Mouse (Mus musculus): ENCODE measurements around the gene Tldc1. TPM values are rescaled to one million over a fixed set of nuclear protein-coding genes. Genes with fewer than 3 reads are reported as not detected.

Gene Tldc1
- polyA plus RNA-seq, 1 experiment from 2014 or later, result 5.1 TPM

GRCm38 (mm10) chr8:119783579-119783978 lies 5.4 kb upstream of the Tldc1 start:
- H3K4me1 ChIP-seq (ENCODE audit: control insufficient read depth, insufficient read depth, low read length), result peaks cover 6% of the 10 kb centered on the region
- DNase-seq (ENCODE audit: low spot score), result no peak
- no peak overlapping the region for H3K27ac ChIP-seq (ENCODE audit: low read depth, low read length)
- H3K9ac ChIP-seq (ENCODE audit: low read length), result no peak overlapping the region
- no peak overlapping the region for H3K4me2 ChIP-seq (ENCODE audit: low read length)
- WGBS, result 80% methylated on average over 6 of the region's 6 CpGs
- H3K9me3 ChIP-seq (replicated peaks; ENCODE audit: control insufficient read depth, low read length), result no peaks in the 10 kb centered on the region
- H3K4me3 ChIP-seq (ENCODE audit: low read depth, low read length), result no peak overlapping the region
- H3K36me3 ChIP-seq (ENCODE audit: control insufficient read depth, insufficient read depth, low read length), result no peaks in the 10 kb centered on the region
- ATAC-seq, result no peak
- H3K27me3 ChIP-seq (replicated peaks; ENCODE audit: control insufficient read depth, insufficient read depth, low read length), result no peaks in the 10 kb centered on the region

- H3K27ac ChIP-seq (ENCODE audit: low read depth, low read length), result no peak overlapping the region
- H3K4me3 ChIP-seq (ENCODE audit: low read depth, low read length), result no peak overlapping the region
- H3K4me2 ChIP-seq (ENCODE audit: low read length), result no peak overlapping the region
- no peak overlapping the region for H3K9ac ChIP-seq (ENCODE audit: low read length)
- ATAC-seq (no peak), DNase-seq (ENCODE audit: low spot score) (peak; percentile 92)
- no peaks in the 10 kb centered on the region for H3K9me3 ChIP-seq (replicated peaks; ENCODE audit: control insufficient read depth, low read length)
- WGBS, result 5% methylated on average over 5 of the region's 5 CpGs
- no peaks in the 10 kb centered on the region for H3K36me3 ChIP-seq (ENCODE audit: control insufficient read depth, insufficient read depth, low read length)
- H3K4me1 ChIP-seq (ENCODE audit: control insufficient read depth, insufficient read depth, low read length), result peaks cover 9% of the 10 kb centered on the region
- no peaks in the 10 kb centered on the region for H3K27me3 ChIP-seq (replicated peaks; ENCODE audit: control insufficient read depth, insufficient read depth, low read length)
Measured at GRCm38 (mm10) chr8:119782715-119783114, 4.5 kb upstream of the Tldc1 start.

- 73% methylated on average over 4 of the region's 4 CpGs for WGBS
- DNase-seq (ENCODE audit: low spot score) (no peak), ATAC-seq (no peak)
- no peak overlapping the region for H3K4me2 ChIP-seq (ENCODE audit: low read length)
- no peak overlapping the region for H3K27ac ChIP-seq (ENCODE audit: low read depth, low read length)
- H3K27me3 ChIP-seq (replicated peaks; ENCODE audit: control insufficient read depth, insufficient read depth, low read length), result no peaks in the 10 kb centered on the region
- H3K4me1 ChIP-seq (ENCODE audit: control insufficient read depth, insufficient read depth, low read length), result peaks cover 13% of the 10 kb centered on the region
- H3K36me3 ChIP-seq (ENCODE audit: control insufficient read depth, insufficient read depth, low read length), result no peaks in the 10 kb centered on the region
- no peak overlapping the region for H3K4me3 ChIP-seq (ENCODE audit: low read depth, low read length)
- H3K9me3 ChIP-seq (replicated peaks; ENCODE audit: control insufficient read depth, low read length), result no peaks in the 10 kb centered on the region
- H3K9ac ChIP-seq (ENCODE audit: low read length), result no peak overlapping the region
Measured at GRCm38 (mm10) chr8:119781086-119781840, 3.0 kb upstream of the Tldc1 start.

GRCm38 (mm10) chr8:119780402-119781049 lies 2.3 kb upstream of the Tldc1 start:
- 75% methylated on average over 9 of the region's 9 CpGs for WGBS
- no peak overlapping the region for H3K4me3 ChIP-seq (ENCODE audit: low read depth, low read length)
- no peaks in the 10 kb centered on the region for H3K36me3 ChIP-seq (ENCODE audit: control insufficient read depth, insufficient read depth, low read length)
- ATAC-seq (no peak), DNase-seq (ENCODE audit: low spot score) (no peak)
- no peak overlapping the region for H3K4me2 ChIP-seq (ENCODE audit: low read length)
- no peak overlapping the region for H3K9ac ChIP-seq (ENCODE audit: low read length)
- peaks cover 7% of the 10 kb centered on the region for H3K4me1 ChIP-seq (ENCODE audit: control insufficient read depth, insufficient read depth, low read length)
- H3K9me3 ChIP-seq (replicated peaks; ENCODE audit: control insufficient read depth, low read length), result no peaks in the 10 kb centered on the region
- H3K27ac ChIP-seq (ENCODE audit: low read depth, low read length), result no peak overlapping the region
- no peaks in the 10 kb centered on the region for H3K27me3 ChIP-seq (replicated peaks; ENCODE audit: control insufficient read depth, insufficient read depth, low read length)

- no peaks in the 10 kb centered on the region for H3K9me3 ChIP-seq (replicated peaks; ENCODE audit: control insufficient read depth, low read length)
- H3K4me1 ChIP-seq (ENCODE audit: control insufficient read depth, insufficient read depth, low read length), result peaks cover 7% of the 10 kb centered on the region
- DNase-seq (ENCODE audit: low spot score), result peak; percentile 91
- peak overlapping the region; percentile 60; the same call in 1 of the 2 replicates for H3K4me3 ChIP-seq (ENCODE audit: low read depth, low read length)
- H3K4me2 ChIP-seq (ENCODE audit: low read length), result peak overlapping the region; percentile 87
- no peaks in the 10 kb centered on the region for H3K27me3 ChIP-seq (replicated peaks; ENCODE audit: control insufficient read depth, insufficient read depth, low read length)
- peak overlapping the region; percentile 77; the same call in 1 of the 2 replicates for H3K27ac ChIP-seq (ENCODE audit: low read depth, low read length)
- H3K9ac ChIP-seq (ENCODE audit: low read length), result no peak overlapping the region
- ATAC-seq, result peak; percentile 13; the same call in 1 of the 2 replicates
- WGBS, result 26% methylated on average over 14 of the region's 14 CpGs
- H3K36me3 ChIP-seq (ENCODE audit: control insufficient read depth, insufficient read depth, low read length), result no peaks in the 10 kb centered on the region
Measured at GRCm38 (mm10) chr8:119779013-119779737, 959 bp upstream of the Tldc1 start.

- Histone ChIP-seq H3K4me3 (ENCODE audit: low read depth, low read length) (peak overlapping the region; percentile 60), H3K9ac (ENCODE audit: low read length) (peak overlapping the region; percentile 69), H3K9me3 (replicated peaks; ENCODE audit: control insufficient read depth, low read length) (no peaks in the 10 kb centered on the region), H3K4me2 (ENCODE audit: low read length) (peak overlapping the region; percentile 87), H3K36me3 (ENCODE audit: control insufficient read depth, insufficient read depth, low read length) (no peaks in the 10 kb centered on the region), H3K4me1 (ENCODE audit: control insufficient read depth, insufficient read depth, low read length) (peaks cover 7% of the 10 kb centered on the region), H3K27ac (ENCODE audit: low read depth, low read length) (peak overlapping the region; percentile 82), H3K27me3 (replicated peaks; ENCODE audit: control insufficient read depth, insufficient read depth, low read length) (no peaks in the 10 kb centered on the region)
- ATAC-seq (no peak; the same call in 1 of the 2 replicates), DNase-seq (ENCODE audit: low spot score) (no peak)
- WGBS, result 24% methylated on average over 7 of the region's 7 CpGs
Measured at GRCm38 (mm10) chr8:119777765-119778164, 451 bp downstream of the Tldc1 start.

GRCm38 (mm10) chr8:119776668-119777245 lies 1.5 kb downstream of the Tldc1 start:
- ATAC-seq, result no peak
- H3K4me3 ChIP-seq (ENCODE audit: low read depth, low read length), result no peak overlapping the region
- no peak for DNase-seq (ENCODE audit: low spot score)
- no peak overlapping the region for H3K9ac ChIP-seq (ENCODE audit: low read length)
- H3K27ac ChIP-seq (ENCODE audit: low read depth, low read length), result no peak overlapping the region
- peaks cover 4% of the 10 kb centered on the region; the same call in 1 of the 2 replicates for H3K36me3 ChIP-seq (ENCODE audit: control insufficient read depth, insufficient read depth, low read length)
- no peak overlapping the region for H3K4me2 ChIP-seq (ENCODE audit: low read length)
- no peaks in the 10 kb centered on the region for H3K27me3 ChIP-seq (replicated peaks; ENCODE audit: control insufficient read depth, insufficient read depth, low read length)
- 90% methylated on average over 7 of the region's 7 CpGs for WGBS
- no peaks in the 10 kb centered on the region for H3K9me3 ChIP-seq (replicated peaks; ENCODE audit: control insufficient read depth, low read length)
- H3K4me1 ChIP-seq (ENCODE audit: control insufficient read depth, insufficient read depth, low read length), result peaks cover 7% of the 10 kb centered on the region

GRCm38 (mm10) chr8:119765761-119766444 lies 12.3 kb downstream of the Tldc1 start:
- Histone ChIP-seq H3K4me1 (ENCODE audit: control insufficient read depth, insufficient read depth, low read length) (no peaks in the 10 kb centered on the region), H3K36me3 (ENCODE audit: control insufficient read depth, insufficient read depth, low read length) (peaks cover 54% of the 10 kb centered on the region), H3K27me3 (replicated peaks; ENCODE audit: control insufficient read depth, insufficient read depth, low read length) (no peaks in the 10 kb centered on the region), H3K4me3 (ENCODE audit: low read depth, low read length) (no peak overlapping the region), H3K27ac (ENCODE audit: low read depth, low read length) (no peak overlapping the region), H3K9ac (ENCODE audit: low read length) (no peak overlapping the region), H3K4me2 (ENCODE audit: low read length) (no peak overlapping the region), H3K9me3 (replicated peaks; ENCODE audit: control insufficient read depth, low read length) (no peaks in the 10 kb centered on the region)
- ATAC-seq, result no peak
- no peak for DNase-seq (ENCODE audit: low spot score)
- WGBS, result 87% methylated on average over 22 of the region's 22 CpGs

Data from forebrain, embryonic 14.5 days (tissue).